Mouse (Mus musculus) thymus, postnatal 36 days (tissue): ENCODE data around the gene Lmod1.

Experiments
- DNase-seq, 2 experiments: peaks; one replicate each; pipeline ENCODE4 v3.0.0; 2022; ENCODE audit warnings: mixed read lengths in 2 of 2

Lmod1 gene

DNA sequence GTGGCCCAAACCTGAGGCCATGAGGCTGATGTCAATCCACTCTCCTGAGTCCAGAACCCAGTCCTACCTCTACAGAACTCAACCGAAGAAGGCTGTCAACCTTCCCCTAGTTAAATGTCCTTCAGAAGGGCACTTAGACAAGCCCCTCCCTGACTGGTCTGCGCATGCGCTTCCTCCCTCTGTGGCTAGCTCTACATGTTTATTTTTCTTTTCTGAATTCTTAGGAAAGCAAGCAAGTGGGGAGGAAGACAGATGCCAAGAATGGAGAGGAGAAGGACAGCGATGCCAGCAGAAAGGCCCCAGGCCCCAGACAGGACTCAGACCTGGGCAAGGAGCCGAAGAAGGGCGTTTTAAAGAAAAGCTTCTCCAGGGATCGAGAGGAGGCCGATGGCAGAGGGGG lies 38.8 kb downstream of the Lmod1 start:
- no peak for DNase-seq

- no peak for DNase-seq
Measured at GRCm38 (mm10) chr1:135366380-135366779, 41.8 kb downstream of the Lmod1 start.

GRCm38 (mm10) chr1:135367005-135367404 lies 42.4 kb downstream of the Lmod1 start:
- DNase-seq, result no peak

GRCm38 (mm10) chr1:135367595-135367994 lies 43.0 kb downstream of the Lmod1 start:
- no peak for DNase-seq

DNA sequence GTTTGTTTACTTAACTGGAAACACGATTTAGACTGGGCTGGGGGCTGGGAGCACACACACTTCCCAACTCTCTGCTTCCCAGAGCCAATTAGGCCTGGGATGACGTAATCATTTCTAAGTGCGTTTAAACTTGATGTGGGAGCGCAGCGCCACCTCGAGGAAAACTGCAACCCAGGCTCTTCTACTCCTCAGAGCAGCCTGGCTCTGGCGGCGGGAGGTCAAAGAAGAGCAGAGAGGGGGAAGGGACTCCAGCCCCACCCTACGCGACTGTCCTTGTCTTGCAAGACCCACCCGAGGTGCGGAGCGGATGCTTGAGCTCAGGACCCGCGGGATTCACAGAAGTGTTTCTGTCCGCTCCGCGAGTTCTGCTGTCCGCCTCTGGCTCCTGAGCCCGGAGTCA lies 43.6 kb downstream of the Lmod1 start:
- DNase-seq, result peak; percentile 49 to 51

- DNase-seq, result no peak
Measured at GRCm38 (mm10) chr1:135368982-135369381, 44.4 kb downstream of the Lmod1 start.

DNA sequence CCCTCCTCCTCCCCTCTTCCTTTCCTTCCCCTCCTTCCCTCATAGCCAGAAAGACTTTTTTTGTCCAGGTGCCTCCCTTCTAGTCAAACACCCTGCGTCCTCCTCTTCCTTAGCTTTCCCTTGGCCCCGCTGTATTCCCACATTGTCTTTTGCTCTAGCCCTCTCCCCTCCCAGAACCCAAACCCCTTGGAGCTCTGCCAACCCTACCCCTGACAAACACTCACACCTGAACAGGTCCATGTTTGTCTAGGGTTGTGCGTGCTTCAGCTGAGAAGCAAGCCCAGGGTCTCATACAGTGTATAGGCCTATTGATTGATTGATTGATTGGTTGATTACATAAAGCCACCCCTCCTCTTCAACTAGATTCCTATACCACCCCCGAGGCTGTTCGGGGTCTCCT lies 44.8 kb downstream of the Lmod1 start:
- no peak for DNase-seq

DNA sequence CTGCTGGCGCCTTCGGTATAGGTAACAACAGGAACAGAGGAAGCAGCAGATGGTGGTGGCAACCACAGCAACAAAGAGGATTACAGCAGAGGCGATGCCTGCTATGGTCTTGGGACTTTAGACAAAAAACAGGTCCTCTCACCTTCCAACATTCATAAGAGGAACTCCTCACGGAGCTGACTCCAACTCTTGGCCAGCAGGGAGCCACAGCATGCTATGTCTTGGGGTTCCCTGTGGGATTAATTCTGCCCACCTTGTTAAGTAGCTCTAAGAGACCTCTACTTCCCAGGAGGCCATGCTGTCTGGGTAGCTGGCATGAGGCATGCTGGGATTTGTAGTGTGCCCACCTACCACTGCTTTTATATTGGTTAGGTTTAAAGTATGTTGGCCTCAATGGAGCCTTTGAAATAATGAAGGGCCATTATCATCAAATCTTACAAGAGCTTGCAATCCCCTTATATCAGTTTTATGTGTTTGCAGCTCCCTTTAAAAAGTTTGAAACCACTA lies 48.6 kb downstream of the Lmod1 start:
- no peak for DNase-seq

- DNase-seq, result no peak
Measured at GRCm38 (mm10) chr1:135374175-135374867, 49.7 kb downstream of the Lmod1 start.

DNA sequence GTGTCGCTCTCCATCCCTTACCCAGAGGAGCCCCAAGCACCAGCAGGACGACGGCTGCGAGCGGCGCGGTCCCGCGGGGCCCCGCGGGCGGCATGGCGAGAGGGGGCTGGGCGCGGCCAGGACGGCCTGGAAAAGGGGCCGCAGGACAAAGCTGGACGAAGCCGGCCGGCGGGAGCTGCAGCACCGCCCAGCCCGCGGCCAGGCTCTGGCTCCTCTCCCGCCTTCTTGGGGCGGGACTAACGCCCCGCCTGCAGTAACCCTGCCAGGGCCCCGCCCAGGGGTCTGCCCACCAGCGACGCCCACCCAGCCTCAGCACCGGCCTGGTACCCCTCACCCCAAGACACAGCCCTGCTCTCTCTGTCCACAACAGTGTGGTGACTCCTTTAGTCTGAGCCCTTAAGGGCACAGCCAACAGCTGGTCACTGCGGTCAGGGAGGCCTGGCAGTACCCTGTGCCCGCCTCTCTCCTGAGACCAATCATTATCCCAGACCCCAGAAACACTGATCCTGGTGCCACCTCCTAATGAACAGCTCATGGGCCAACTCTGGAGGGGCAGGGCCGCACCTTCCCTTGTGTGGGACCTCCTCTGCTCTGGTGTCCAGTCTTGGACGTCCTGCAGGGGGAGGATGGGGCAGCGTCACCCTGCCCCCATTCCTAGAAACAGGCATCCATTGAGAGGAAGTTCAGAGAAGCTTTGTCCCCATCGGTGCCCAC lies 50.4 kb downstream of the Lmod1 start, which contains the start of gene Shisa4:
Shisa4 (minus strand) TSS at position 370 of the 714 bp plus-strand sequence.
- DNase-seq, result peak in 1 of 2 experiments; percentile 19

- no peak for DNase-seq
Measured at GRCm38 (mm10) chr1:135378576-135378975, 54.0 kb downstream of the Lmod1 start.

GRCm38 (mm10) chr1:135379048-135379447 lies 54.4 kb downstream of the Lmod1 start:
- no peak for DNase-seq

DNA sequence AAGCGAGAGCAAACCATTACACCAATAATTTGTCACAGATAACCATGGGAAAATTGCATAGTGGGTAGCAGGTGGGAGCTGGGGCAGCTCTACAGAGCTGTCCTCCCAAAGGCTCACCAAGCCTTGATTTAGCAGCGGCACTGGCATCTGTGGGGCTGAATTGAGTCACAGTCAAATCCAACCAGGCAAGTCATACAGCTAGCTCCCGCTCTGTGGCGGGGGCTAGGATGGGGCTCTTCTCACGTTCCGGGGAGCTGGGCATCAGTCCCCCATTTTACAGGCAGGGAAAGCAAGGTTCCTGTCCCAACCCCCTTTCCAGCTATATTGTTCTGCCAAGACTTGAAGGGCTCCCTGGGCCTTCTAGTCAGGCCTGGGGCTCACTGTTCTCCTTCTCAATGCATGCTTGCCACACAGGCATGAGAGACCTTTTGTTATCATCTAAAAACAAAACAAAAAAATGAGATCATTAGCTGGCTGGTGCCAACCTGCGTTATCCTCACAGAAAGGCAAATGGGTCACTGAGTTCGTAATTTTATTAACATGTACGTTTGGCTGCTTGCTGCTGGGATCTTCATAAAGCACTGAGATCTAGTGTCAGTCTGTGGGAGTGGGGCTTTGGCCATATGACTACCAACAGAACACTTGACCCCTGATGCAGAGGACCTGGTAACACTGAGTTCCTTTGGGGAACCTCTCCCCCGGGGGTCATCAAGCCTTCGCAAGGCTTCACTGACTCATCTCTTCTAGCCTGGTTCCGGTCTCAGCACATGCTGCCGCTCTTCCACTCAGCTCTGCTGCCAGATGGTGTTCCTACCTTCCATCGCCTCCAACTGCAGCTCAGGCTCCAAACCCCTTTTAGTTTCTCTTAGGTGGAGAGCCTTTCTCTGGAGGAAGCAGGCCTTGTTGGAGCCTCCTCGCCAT lies 55.7 kb downstream of the Lmod1 start:
- no peak for DNase-seq

- DNase-seq, result peak; percentile 20 to 22
Measured at GRCm38 (mm10) chr1:135381560-135381959, 57.0 kb downstream of the Lmod1 start.

GRCm38 (mm10) chr1:135384171-135384570 lies 59.6 kb downstream of the Lmod1 start:
- no peak for DNase-seq

- no peak for DNase-seq
Measured at GRCm38 (mm10) chr1:135385161-135385560, 60.6 kb downstream of the Lmod1 start.

GRCm38 (mm10) chr1:135399466-135399865 lies 74.9 kb downstream of the Lmod1 start:
- DNase-seq, result no peak

GRCm38 (mm10) chr1:135401452-135402110 lies 77.0 kb downstream of the Lmod1 start:
- DNase-seq, result no peak

DNA sequence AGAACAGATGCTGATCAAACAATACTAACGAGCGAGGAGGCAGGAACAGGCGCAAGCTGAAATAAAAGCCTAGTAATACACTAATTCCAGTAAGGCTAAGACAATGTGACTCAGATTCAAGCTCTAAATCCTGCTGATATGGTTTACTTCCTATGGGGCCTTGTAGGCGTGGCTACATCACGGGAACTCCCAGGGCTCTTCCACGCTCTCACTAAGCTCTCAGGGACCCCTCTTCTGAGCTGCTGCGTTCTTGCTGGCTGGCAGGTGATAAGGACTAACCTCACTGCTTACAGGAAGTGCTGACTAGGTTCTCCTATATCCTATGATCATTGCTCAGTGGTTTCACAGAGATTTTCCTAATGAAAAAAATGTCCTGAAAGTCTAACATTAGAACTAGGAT lies 80.7 kb downstream of the Lmod1 start:
- no peak for DNase-seq

GRCm38 (mm10) chr1:135408973-135409372 lies 84.4 kb downstream of the Lmod1 start:
- DNase-seq, result no peak

DNA sequence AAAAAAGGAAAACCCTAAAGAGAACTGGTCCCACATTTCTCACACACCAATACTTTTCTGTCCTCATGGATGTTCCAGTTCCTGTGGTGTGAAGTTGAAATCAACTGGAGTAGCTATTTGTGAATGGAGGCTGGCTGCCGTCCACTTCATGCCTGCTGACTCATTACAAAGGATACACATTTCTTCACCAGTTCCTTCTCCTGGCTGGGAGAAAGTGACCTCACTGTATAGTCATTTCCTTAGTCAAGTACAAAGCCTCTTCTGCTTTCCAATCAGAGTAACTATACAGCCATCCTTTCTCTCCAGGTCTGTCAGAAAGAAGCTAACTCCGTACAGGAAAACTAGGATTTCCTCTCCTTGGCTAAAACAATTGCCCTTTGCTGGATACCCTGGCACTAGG lies 86.4 kb downstream of the Lmod1 start:
- DNase-seq, result no peak

GRCm38 (mm10) chr1:135412130-135412529 lies 87.5 kb downstream of the Lmod1 start:
- no peak for DNase-seq

GRCm38 (mm10) chr1:135413996-135414395 lies 89.4 kb downstream of the Lmod1 start:
- no peak for DNase-seq
